Mouse (Mus musculus) ES-CJ7 (cell line): ENCODE results near the gene Ovol1.

Source experiments
- DNase-seq: peaks from one replicate; pipeline ENCODE4 v3.0.0; 2011; ENCODE audit warnings: low read depth, low spot score

The Ovol1 gene

DNA sequence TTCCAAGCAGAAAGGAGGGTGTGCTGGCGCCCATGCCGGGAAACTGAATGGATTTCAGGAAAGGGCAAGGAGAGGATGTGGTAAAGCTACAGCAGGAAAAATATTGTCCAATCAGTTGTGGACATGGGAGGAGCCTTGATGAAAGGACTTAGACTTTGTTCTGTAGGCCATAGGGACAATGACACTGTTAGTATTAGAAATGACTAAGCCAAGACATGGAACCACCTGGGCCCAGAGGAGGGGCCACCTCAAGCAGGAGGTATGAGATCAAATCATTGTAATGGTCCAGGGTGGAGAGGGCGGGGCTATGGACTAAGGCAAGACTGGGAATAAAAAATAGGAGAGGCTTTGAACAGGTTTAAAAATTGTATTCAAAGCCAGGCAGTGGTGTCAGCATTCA is 41.7 kb downstream of the Ovol1 start:
- no peak for DNase-seq

DNA sequence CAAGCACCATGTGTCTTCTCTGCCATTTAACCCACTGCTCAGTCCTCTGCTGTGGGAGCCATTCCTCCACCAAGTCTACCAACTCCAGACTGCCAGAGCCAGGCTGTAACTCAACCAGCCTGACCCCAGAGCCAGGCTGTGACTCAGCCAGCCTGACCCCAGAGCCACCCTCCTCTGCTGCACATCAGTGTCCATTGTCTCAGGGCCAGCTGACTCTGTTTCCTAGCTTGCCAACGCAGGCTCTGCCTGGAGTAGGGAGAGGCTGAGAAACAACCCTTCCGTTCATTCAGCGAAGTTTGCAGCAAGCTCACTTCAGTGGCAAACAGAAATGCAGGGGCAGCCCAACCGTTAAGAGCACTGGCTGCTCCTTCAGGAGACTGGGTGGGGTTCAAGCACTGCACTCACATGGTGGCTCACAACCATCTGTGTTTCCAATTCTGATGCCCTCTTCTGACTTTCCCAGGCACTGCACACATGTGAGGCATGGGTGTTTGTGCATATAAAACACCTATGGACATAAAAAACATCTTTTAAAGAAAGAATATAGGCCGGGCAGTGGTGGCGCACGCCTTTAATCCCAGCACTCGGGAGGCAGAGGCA is 43.4 kb downstream of the Ovol1 start:
- peak; percentile 64 for DNase-seq

- peak; percentile 60 for DNase-seq
Observed at GRCm38 (mm10) chr19:5515840-5516777, 44.3 kb downstream of the Ovol1 start.

DNA sequence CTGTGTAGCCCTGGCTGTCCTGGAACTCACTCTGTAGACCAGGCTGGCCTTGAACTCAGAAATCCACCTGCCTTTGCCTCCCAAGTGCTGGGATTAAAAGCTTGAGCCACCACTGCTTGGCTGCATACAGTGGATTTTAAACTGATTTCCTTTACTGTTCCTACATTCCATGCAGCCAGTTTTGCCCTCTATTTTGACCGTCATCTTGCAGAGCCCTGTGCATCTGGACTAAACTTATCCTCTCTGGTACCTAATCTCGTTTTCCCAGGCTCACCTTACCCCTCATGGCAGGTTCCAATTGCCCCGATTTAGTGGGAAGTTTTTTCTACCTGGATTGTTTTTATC is 47.5 kb downstream of the Ovol1 start:
- DNase-seq = no peak

GRCm38 (mm10) chr19:5512091-5513004 is 48.1 kb downstream of the Ovol1 start:
- no peak for DNase-seq

DNA sequence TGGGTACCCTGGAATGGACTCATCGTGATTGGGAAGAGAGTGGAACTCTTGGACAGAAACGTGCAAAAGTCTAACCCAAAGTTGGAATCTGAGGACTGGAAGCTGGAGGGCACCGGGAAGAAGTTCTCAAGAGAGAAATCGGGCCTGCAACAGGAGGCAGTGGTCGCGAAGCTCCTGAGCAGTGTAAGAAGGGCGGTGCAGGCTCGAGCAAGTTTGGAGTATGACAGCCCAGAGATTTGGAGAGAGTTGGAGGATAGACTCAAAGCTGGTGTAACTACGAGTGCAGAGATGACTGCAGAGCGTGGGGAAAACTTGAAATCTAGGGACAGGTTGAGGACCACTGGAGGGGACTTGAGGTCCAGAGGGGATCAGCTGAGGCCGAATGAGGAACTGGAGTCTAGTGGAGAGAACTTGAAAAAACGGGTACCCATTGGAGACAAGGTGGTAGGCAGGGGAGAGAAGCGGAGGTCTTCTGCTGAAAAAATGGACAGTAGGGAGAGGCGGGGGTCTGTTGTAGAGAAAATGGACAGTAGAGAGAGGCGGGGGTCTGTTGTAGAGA is 49.3 kb downstream of the Ovol1 start:
- DNase-seq = no peak

GRCm38 (mm10) chr19:5510031-5511026 is 50.1 kb downstream of the Ovol1 start, which contains the start of gene Snx32:
Gene Snx32, minus strand, starts transcription at chr19:5510538.
- DNase-seq = peak; percentile 100

DNA sequence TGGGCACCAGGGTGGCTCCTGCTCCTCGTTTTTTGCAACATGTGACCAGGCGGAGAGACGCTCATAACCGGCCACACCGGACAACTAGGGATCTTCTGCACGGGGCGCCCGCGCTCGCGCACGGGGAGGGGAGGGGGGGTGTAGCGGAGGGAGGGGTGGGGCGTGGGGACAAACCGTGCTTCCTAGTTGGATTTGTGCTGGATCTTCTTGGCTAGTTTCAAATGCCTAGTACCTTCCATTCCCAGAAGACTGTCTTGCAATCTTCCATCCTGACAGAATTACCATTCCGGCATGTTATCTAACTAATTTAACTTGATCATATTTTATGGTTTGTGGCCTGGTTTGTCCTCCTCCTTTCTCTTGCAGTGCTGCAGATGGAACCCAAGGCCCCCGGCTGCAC is 56.8 kb downstream of the Ovol1 start, which contains the start of gene 1700020D05Rik:
TSS of gene 1700020D05Rik (minus strand) at position 101 of the 400 bp plus-strand sequence.
- no peak for DNase-seq

GRCm38 (mm10) chr19:5500330-5500875 is 60.0 kb downstream of the Ovol1 start:
- DNase-seq = no peak
